ENCODE assay signal across 8 mouse cellular contexts in the genomic region with DNA sequence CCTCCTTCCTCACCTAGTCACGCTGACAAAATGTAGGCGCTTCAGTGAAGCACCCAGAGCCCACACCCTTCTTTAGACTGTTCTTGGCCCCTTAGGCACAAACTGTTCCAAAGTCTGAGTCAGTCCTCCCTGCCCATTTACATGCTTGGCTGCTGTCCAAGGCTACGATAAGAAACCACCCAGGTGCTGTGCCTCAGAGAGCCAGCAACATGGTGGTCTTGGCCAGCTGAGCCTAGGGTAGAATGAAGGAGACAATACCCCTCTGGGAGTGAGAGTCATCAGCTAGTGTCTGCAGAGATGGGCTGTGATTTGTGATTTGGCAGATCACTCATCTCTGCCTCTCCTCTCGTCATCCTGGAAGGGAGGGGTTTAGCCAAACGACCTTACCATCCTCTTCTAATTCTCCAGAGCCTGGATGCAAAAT.
DNase-seq lines count a peak whose midpoint lies in the region; ATAC-seq and TF ChIP-seq lines count a peak whose summit lies in the region.

No protein-coding gene starts in this region.

- no peak overlapping the region for H3K9ac ChIP-seq in embryonic facial prominence, embryonic 13.5 days
- no peak overlapping the region for H3K9ac ChIP-seq in midbrain, postnatal 0 days (replicated peaks; ENCODE audit: low read length, poor library complexity, severe bottlenecking)
- no peak overlapping the region for H3K9ac ChIP-seq in midbrain, embryonic 16.5 days (ENCODE audit: low read depth, low read length)
- no peak overlapping the region for H3K9ac ChIP-seq in intestine, postnatal 0 days (ENCODE audit: low read depth, low read length)
- H3K9ac ChIP-seq in stomach, embryonic 14.5 days (replicated peaks; ENCODE audit: low read depth, low read length), result no peak overlapping the region

- no peak for DNase-seq in embryonic facial prominence, embryonic 10.5 days (ENCODE audit: low spot score)
- DNase-seq in midbrain, postnatal 0 days (ENCODE audit: low spot score), result peak; percentile 51
- no peak for DNase-seq in MN1 (ENCODE audit: low spot score)
- no peak for DNase-seq in thymus, postnatal 36 days

- WGBS in embryonic facial prominence, embryonic 13.5 days, result 58% methylated on average over 5 of the region's 5 CpGs
- 84% methylated on average over 5 of the region's 5 CpGs for WGBS in embryonic facial prominence, embryonic 10.5 days
- 66% methylated on average over 5 of the region's 5 CpGs for WGBS in midbrain, postnatal 0 days
- 69% methylated on average over 5 of the region's 5 CpGs for WGBS in midbrain, embryonic 16.5 days
- WGBS in intestine, postnatal 0 days, result 25% methylated on average over 5 of the region's 5 CpGs
- 57% methylated on average over 5 of the region's 5 CpGs for WGBS in stomach, embryonic 14.5 days

- H3K4me3 ChIP-seq in embryonic facial prominence, embryonic 13.5 days, result no peak overlapping the region
- H3K4me3 ChIP-seq in embryonic facial prominence, embryonic 10.5 days, result no peak overlapping the region
- H3K4me3 ChIP-seq in midbrain, postnatal 0 days (ENCODE audit: low read depth, low read length), result no peak overlapping the region
- H3K4me3 ChIP-seq in midbrain, embryonic 16.5 days (ENCODE audit: low read depth, low read length), result no peak overlapping the region
- no peak overlapping the region for H3K4me3 ChIP-seq in intestine, postnatal 0 days (ENCODE audit: low read depth, low read length)
- no peak overlapping the region for H3K4me3 ChIP-seq in stomach, embryonic 14.5 days (ENCODE audit: low read depth, low read length)

- H3K27ac ChIP-seq in embryonic facial prominence, embryonic 13.5 days, result no peak overlapping the region
- H3K27ac ChIP-seq in embryonic facial prominence, embryonic 10.5 days (replicated peaks), result no peak overlapping the region
- H3K27ac ChIP-seq in midbrain, postnatal 0 days (ENCODE audit: low read depth, low read length), result no peak overlapping the region
- H3K27ac ChIP-seq in midbrain, embryonic 16.5 days (ENCODE audit: low read length), result no peak overlapping the region
- no peak overlapping the region for H3K27ac ChIP-seq in intestine, postnatal 0 days (ENCODE audit: low read depth, low read length)
- H3K27ac ChIP-seq in stomach, embryonic 14.5 days (ENCODE audit: low read length), result no peak overlapping the region

- H3K4me2 ChIP-seq in embryonic facial prominence, embryonic 13.5 days, result no peak overlapping the region
- no peak overlapping the region for H3K4me2 ChIP-seq in midbrain, postnatal 0 days (ENCODE audit: low read depth, low read length, poor library complexity, severe bottlenecking)
- no peak overlapping the region for H3K4me2 ChIP-seq in midbrain, embryonic 16.5 days (ENCODE audit: low read length)
- H3K4me2 ChIP-seq in intestine, postnatal 0 days (replicated peaks; ENCODE audit: low read depth), result peak overlapping the region; percentile 10; the same call in 1 of the 2 replicates
- no peak overlapping the region for H3K4me2 ChIP-seq in stomach, embryonic 14.5 days (replicated peaks; ENCODE audit: low read depth, low read length)

- no peaks in the 10 kb centered on the region for H3K4me1 ChIP-seq in embryonic facial prominence, embryonic 13.5 days
- no peaks in the 10 kb centered on the region for H3K4me1 ChIP-seq in embryonic facial prominence, embryonic 10.5 days
- no peaks in the 10 kb centered on the region for H3K4me1 ChIP-seq in midbrain, postnatal 0 days (ENCODE audit: insufficient read depth, low read length)
- no peaks in the 10 kb centered on the region for H3K4me1 ChIP-seq in midbrain, embryonic 16.5 days (ENCODE audit: control insufficient read depth, insufficient read depth, low read length)
- H3K4me1 ChIP-seq in intestine, postnatal 0 days (replicated peaks; ENCODE audit: control insufficient read depth, insufficient read depth, low read length), result 0 out of 2 replicates have a peak, but pooled peaks cover 3% of the 10 kb centered on the region
- H3K4me1 ChIP-seq in stomach, embryonic 14.5 days (ENCODE audit: control insufficient read depth, insufficient read depth, low read length), result no peaks in the 10 kb centered on the region

- TF ChIP-seq CTCF in midbrain, postnatal 0 days (IDR thresholded peaks at IDR 0.05), result no peak
- no peak for TF ChIP-seq CTCF in intestine, postnatal 0 days (IDR thresholded peaks at IDR 0.05; ENCODE audit: low read depth)

- ATAC-seq in embryonic facial prominence, embryonic 13.5 days (ENCODE audit: insufficient number of reproducible peaks, insufficient read depth, low FRiP score, low TSS enrichment, low read depth), result peak; percentile 56; the same call in 1 of the 2 replicates
- peak; percentile 56; the same call in 1 of the 2 replicates for ATAC-seq in midbrain, postnatal 0 days (ENCODE audit: low FRiP score)
- ATAC-seq in midbrain, embryonic 16.5 days, result no peak
- peak; percentile 86 for ATAC-seq in intestine, postnatal 0 days
- ATAC-seq in stomach, embryonic 14.5 days (ENCODE audit: insufficient number of reproducible peaks, insufficient read depth, low FRiP score, low read depth), result peak; percentile 63; the same call in 1 of the 2 replicates

- H3K9me3 ChIP-seq in embryonic facial prominence, embryonic 13.5 days, result no peaks in the 10 kb centered on the region
- no peaks in the 10 kb centered on the region for H3K9me3 ChIP-seq in embryonic facial prominence, embryonic 10.5 days
- no peaks in the 10 kb centered on the region for H3K9me3 ChIP-seq in midbrain, postnatal 0 days (ENCODE audit: low read length)
- H3K9me3 ChIP-seq in midbrain, embryonic 16.5 days (replicated peaks; ENCODE audit: control insufficient read depth, low read length, poor library complexity, severe bottlenecking), result no peaks in the 10 kb centered on the region
- no peaks in the 10 kb centered on the region for H3K9me3 ChIP-seq in intestine, postnatal 0 days (ENCODE audit: control insufficient read depth)
- H3K9me3 ChIP-seq in stomach, embryonic 14.5 days (ENCODE audit: control insufficient read depth, low read depth, low read length), result no peaks in the 10 kb centered on the region

- no peaks in the 10 kb centered on the region for H3K27me3 ChIP-seq in embryonic facial prominence, embryonic 13.5 days
- H3K27me3 ChIP-seq in embryonic facial prominence, embryonic 10.5 days (replicated peaks; ENCODE audit: low read depth, poor library complexity, severe bottlenecking), result no peaks in the 10 kb centered on the region
- no peaks in the 10 kb centered on the region for H3K27me3 ChIP-seq in midbrain, postnatal 0 days (ENCODE audit: insufficient read depth, low read length)
- no peaks in the 10 kb centered on the region for H3K27me3 ChIP-seq in midbrain, embryonic 16.5 days (ENCODE audit: control insufficient read depth, insufficient read depth, low read depth, low read length)
- no peaks in the 10 kb centered on the region for H3K27me3 ChIP-seq in intestine, postnatal 0 days (replicated peaks; ENCODE audit: control insufficient read depth, insufficient read depth, low read length)
- H3K27me3 ChIP-seq in stomach, embryonic 14.5 days (ENCODE audit: control insufficient read depth, insufficient read depth, low read length), result no peaks in the 10 kb centered on the region

- H3K36me3 ChIP-seq in embryonic facial prominence, embryonic 13.5 days, result no peaks in the 10 kb centered on the region
- no peaks in the 10 kb centered on the region for H3K36me3 ChIP-seq in embryonic facial prominence, embryonic 10.5 days (replicated peaks)
- no peaks in the 10 kb centered on the region for H3K36me3 ChIP-seq in midbrain, postnatal 0 days (ENCODE audit: insufficient read depth, low read length)
- no peaks in the 10 kb centered on the region for H3K36me3 ChIP-seq in midbrain, embryonic 16.5 days (ENCODE audit: control insufficient read depth, insufficient read depth, low read length)
- H3K36me3 ChIP-seq in intestine, postnatal 0 days (ENCODE audit: control insufficient read depth, insufficient read depth), result no peaks in the 10 kb centered on the region
- H3K36me3 ChIP-seq in stomach, embryonic 14.5 days (ENCODE audit: control insufficient read depth, insufficient read depth, low read length), result no peaks in the 10 kb centered on the region
